Mouse (Mus musculus) heart, embryonic 10.5 days (tissue): ENCODE results near the gene Mgme1. TPM values are rescaled to one million over a fixed set of nuclear protein-coding genes. Genes with fewer than 3 reads are reported as not detected.

Source experiments
- DNase-seq: peaks from one replicate; pipeline ENCODE4 v3.0.0-alpha.2; 2017; ENCODE audit warnings: low spot score
- H3K27ac ChIP-seq: fragments of 300-500 bp; sonication (generic); 2 replicates; pipeline ENCODE4 v1.5.1; 2016; ENCODE audit warnings: mild to moderate bottlenecking
- H3K27me3 ChIP-seq: fragments of 300-500 bp; sonication (generic); 2 replicates; pipeline ENCODE4 v1.6.1; 2016; ENCODE audit warnings: mild to moderate bottlenecking; ENCODE audit not compliant: poor library complexity, insufficient read depth, severe bottlenecking
- H3K36me3 ChIP-seq: fragments of 300-500 bp; sonication (generic); 2 replicates; pipeline ENCODE4 v1.6.1; 2016; ENCODE audit warnings: mild to moderate bottlenecking, moderate library complexity
- H3K4me1 ChIP-seq: fragments of 300-500 bp; sonication (generic); 2 replicates; pipeline ENCODE4 v1.6.1; 2016; ENCODE audit warnings: mild to moderate bottlenecking
- H3K4me3 ChIP-seq: fragments of 300-500 bp; sonication (generic); 2 replicates; pipeline ENCODE4 v1.5.1; 2016; ENCODE audit warnings: mild to moderate bottlenecking, moderate library complexity
- H3K9me3 ChIP-seq: fragments of 300-500 bp; sonication (generic); 2 replicates; pipeline ENCODE4 v1.6.1; 2016; ENCODE audit warnings: mild to moderate bottlenecking, moderate library complexity
- WGBS: fragments of 180-500 bp; shearing (Covaris S2); methylation state at CpG from one replicate; pipeline ENCODE4 v1.1.7; 2016; 5-methylcytosine and 5-hydroxymethylcytosine counted together
- polyA plus RNA-seq: library from polyadenylated mRNA; unstranded; fragments of >200 nt; fragmentation: Nextera tagmentation; extraction: Ambion mirVana; gene quantifications from 2 replicates; pipeline ENCODE4 v1.2.1, GENCODE M21; 2016

Gene Mgme1
- polyA plus RNA-seq, 1 experiment from 2014 or later, result 24.7 TPM

DNA sequence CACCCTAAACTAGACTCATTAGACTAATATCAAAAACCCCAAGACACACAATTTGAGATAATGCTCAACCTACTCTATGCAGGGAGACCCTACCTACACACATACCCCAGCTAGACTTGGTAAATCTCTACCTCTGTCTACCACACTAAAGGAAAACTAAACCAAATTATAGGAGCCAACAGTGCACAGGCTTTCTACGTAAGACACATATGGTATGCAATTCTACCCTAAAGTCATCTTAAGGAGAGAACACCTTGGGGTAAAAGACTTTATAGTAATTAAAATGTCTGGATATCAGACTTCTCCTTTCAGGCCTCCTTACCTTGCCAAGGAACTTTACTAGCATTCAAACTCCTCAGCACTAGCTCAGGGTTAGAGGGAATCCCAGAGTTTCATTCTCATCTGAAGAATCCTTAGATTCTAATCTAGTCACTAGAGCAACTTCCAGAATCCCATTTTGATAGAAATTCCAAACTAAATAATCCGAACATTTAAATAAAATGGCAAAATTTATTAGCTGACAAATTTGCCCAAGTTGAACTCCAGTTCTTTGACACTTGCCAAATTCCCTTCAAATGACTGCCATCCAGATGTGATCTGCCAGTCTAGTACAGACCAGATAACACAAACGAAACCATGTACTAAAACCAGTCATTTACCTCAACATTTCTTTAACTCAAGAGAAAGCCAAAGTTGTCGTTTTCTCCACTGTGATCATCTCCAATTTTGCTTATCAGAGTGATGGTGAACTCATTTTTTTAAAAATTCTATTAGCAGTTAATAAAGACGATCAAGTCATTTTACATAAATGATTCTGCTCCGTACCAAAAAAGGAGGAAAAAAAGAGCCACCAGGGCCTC is 1.8 kb upstream of the Mgme1 start:
- Histone ChIP-seq H3K4me3 (peak overlapping the region; percentile 93), H3K36me3 (peaks cover 30% of the 10 kb centered on the region), H3K9me3 (no peaks in the 10 kb centered on the region), H3K4me1 (peaks cover 26% of the 10 kb centered on the region), H3K27me3 (no peaks in the 10 kb centered on the region), H3K27ac (peak overlapping the region; percentile 99)
- no peak for DNase-seq
- 9% methylated on average over 6 of the region's 6 CpGs for WGBS

DNA sequence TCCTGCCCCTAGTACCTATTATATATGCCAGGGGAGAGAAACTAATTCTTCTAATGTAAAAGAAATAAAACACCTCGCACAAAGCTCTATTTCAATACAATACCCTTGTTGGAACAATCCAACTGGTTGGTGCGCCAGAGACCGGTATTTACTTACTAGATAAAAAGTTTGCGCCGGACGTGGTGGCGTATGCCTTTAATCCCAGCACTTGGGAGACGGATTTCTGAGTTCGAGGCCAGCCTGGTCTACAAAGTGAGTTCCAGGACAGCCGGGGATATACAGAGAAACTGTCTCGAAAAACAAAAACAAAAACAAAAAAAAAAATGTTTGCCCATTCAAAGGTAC is 1.2 kb upstream of the Mgme1 start:
- Histone ChIP-seq H3K27ac (peak overlapping the region; percentile 99), H3K4me3 (peak overlapping the region; percentile 93), H3K9me3 (no peaks in the 10 kb centered on the region), H3K4me1 (peaks cover 31% of the 10 kb centered on the region), H3K36me3 (peaks cover 25% of the 10 kb centered on the region), H3K27me3 (no peaks in the 10 kb centered on the region)
- under 1% methylated on average over 11 of the region's 11 CpGs for WGBS
- no peak for DNase-seq

DNA sequence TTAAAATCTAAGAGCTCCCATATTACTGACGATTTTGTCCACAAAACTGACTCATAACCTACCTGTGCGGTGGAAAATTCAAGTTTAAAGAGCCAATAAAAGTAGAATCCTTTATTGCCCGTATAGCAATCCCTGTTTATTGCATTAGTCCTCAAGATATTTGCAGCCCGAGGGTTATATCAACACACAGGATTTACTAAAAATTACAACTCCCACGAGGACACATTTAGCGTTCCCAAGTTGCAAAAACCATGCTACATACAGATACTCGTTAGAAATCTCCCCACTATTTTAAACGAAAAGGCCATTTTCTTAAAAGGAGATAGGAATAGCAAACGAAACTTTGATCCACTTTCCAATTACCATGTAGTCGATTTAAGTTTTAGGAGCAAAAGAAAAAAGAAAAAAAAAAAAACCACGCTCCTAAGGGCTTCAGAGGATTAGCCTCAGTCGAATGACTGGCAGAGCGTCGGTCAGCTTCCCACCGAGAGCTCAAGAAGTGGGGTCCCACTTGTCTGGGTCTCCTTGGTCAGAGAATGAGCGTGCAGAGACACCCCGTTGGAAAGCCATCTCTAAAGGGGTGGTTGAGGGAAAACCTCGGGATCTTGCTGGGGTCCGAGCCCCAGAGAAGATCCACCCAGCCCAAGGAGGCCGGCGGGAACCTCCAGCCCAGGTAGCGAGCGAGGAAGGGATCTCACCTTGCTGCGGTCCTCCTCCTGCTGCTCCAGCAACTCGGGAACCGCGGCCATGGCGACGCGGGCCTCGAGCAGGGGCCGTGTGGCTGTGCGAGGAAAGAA is 586 bp upstream of the Mgme1 start:
- no peak for DNase-seq
- H3K4me1 ChIP-seq, result peaks cover 37% of the 10 kb centered on the region

DNA sequence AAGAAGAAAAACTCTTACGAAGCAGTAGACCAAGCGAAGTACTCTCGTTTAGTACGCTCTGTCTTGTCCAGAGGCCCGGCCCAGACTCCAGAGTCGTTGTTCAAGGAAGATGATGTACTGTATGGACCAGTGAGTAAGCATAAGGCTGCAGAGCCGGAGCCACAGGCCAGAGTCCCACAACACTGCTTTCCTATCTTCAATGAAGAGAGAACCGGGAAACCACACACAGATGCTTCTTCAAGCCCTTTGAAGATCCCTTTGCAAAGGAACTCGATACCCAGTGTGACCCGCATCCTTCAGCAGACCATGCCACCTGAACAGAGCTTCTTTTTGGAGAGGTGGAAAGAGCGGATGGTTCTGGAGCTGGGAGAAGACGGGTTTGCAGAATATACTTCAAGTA is 1.6 kb downstream of the Mgme1 start:
- no peaks in the 10 kb centered on the region for H3K27me3 ChIP-seq
- no peak overlapping the region for H3K4me3 ChIP-seq
- WGBS, result 88% methylated on average over 12 of the region's 12 CpGs
- H3K9me3 ChIP-seq, result no peaks in the 10 kb centered on the region
- no peak overlapping the region for H3K27ac ChIP-seq
- no peak for DNase-seq
- H3K4me1 ChIP-seq, result peaks cover 33% of the 10 kb centered on the region
- H3K36me3 ChIP-seq, result peaks cover 18% of the 10 kb centered on the region

More for the DNA sequence above, 586 bp upstream of the Mgme1 start:
- Histone ChIP-seq H3K9me3 (no peaks in the 10 kb centered on the region), H3K36me3 (peaks cover 19% of the 10 kb centered on the region), H3K27me3 (no peaks in the 10 kb centered on the region), H3K27ac (peak overlapping the region; percentile 99), H3K4me3 (peak overlapping the region; percentile 93)
- under 1% methylated on average over 33 of the region's 33 CpGs for WGBS

DNA sequence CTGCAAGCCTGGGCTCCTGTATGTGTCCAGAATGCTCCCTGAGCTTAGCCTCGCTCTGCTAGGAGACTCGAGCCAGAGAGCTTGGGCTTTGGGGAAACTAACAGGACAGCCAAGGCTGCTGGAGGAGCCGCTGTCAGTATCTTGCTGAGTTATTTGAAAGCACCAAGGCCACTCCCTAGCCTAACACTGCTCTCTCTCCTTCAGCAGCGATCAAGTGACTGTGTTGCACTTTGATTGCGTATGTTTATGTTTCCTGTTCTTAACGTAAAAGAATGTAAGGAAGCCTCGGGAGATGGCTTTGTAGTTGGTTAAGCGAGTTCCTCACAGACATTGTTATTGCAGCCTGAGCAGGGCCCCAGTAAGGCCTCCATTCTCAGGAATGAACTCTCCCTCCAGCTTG is 4.3 kb downstream of the Mgme1 start:
- Histone ChIP-seq H3K4me3 (no peak overlapping the region), H3K9me3 (no peaks in the 10 kb centered on the region), H3K27me3 (no peaks in the 10 kb centered on the region), H3K27ac (peak overlapping the region; percentile 56), H3K4me1 (peaks cover 20% of the 10 kb centered on the region), H3K36me3 (peaks cover 32% of the 10 kb centered on the region)
- 40% methylated on average over 8 of the region's 8 CpGs for WGBS
- no peak for DNase-seq

DNA sequence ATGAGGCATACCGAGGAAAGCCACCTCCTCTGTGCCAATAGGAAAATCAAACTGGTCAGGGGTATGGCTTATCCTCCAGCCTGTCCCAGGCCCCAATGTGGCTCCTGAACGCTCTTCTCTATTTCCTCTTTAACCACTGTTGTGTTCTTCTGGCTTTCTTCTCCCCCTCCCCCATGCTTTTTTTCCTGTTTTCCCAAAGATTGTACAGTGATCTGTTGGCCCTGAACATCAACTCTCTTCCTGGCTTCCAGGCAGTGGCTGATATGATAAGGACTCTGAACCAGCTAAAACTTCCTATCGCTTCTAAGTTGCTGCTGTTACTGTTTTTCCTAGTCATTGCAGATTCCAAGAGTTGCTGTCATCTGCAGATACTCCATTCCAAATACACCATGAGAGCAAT is 6.4 kb downstream of the Mgme1 start:
- Histone ChIP-seq H3K27me3 (no peaks in the 10 kb centered on the region), H3K27ac (no peak overlapping the region), H3K9me3 (no peaks in the 10 kb centered on the region), H3K4me1 (peaks cover 14% of the 10 kb centered on the region), H3K36me3 (peaks cover 40% of the 10 kb centered on the region), H3K4me3 (no peak overlapping the region)
- DNase-seq, result no peak
- WGBS, result 63% methylated on average over 3 of the region's 3 CpGs

DNA sequence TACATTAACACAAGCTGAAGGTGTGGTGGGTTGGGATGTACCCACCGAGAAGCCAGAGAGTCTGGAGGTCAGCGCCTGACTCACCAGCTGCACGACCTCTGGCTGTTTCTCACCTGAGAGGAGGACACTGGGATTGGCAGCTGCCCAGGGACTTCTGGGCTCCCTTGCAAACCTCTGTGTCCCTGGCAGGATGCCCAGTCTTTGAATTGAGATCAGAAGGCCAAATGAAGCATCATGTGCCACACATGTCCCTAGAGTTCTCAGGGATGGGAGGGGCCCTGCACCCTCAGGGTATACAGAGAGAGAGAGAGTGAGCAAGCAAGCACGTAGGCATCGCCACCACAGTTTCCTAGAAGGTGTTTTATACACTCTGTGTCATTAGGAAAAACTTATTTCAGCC is 9.3 kb downstream of the Mgme1 start:
- H3K36me3 ChIP-seq, result peaks cover 35% of the 10 kb centered on the region
- H3K4me3 ChIP-seq, result no peak overlapping the region
- DNase-seq, result no peak
- 81% methylated on average over 5 of the region's 5 CpGs for WGBS
- no peaks in the 10 kb centered on the region for H3K27me3 ChIP-seq
- H3K27ac ChIP-seq, result no peak overlapping the region
- peaks cover 3% of the 10 kb centered on the region for H3K4me1 ChIP-seq
- H3K9me3 ChIP-seq, result no peaks in the 10 kb centered on the region

DNA sequence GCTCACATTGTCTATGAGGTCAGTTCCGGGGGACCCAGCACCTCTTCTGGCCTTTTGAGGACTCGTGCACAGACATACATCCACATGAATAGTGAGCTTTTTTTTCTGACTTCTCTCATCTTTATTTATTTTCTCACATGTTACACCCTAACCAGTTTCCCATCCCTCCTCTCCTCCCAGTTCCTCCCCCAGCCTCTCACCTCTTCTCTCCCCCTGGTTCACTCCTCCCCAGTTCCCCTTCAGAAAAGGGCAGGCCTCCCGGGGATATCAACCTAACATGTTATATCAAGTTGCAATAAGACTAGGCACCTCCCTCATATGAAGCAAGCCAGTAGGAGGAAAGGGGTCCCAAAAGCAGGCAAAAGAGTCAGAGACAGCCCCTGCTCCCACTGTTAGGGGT is 10.1 kb downstream of the Mgme1 start:
- no peak for DNase-seq
- peaks cover 35% of the 10 kb centered on the region for H3K36me3 ChIP-seq
- peaks cover 4% of the 10 kb centered on the region; the same call in 1 of the 2 replicates for H3K4me1 ChIP-seq
- H3K9me3 ChIP-seq, result no peaks in the 10 kb centered on the region
- H3K4me3 ChIP-seq, result no peak overlapping the region
- no peaks in the 10 kb centered on the region for H3K27me3 ChIP-seq
- H3K27ac ChIP-seq, result no peak overlapping the region
- 86% methylated on average over 3 of the region's 3 CpGs for WGBS

DNA sequence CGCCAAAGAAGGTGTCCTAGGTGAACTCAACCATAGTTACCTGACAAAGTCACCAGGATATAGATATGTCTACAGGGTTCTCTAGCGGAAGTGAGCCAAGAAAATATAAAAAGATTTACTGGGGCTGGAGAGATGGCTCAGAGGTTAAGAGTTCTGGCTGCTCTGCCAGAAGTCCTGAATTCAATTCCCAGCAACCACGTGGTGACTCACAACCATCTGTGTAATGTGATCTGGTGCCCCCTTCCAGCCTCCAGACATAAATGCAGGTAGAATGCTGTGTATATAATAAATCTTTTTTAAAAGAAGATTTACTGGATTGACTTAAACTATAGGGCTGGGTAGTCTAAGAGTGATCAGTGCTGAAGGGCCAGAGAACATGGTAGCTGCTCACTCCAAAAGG is 11.0 kb downstream of the Mgme1 start:
- 69% methylated on average over 3 of the region's 3 CpGs for WGBS
- peaks cover 32% of the 10 kb centered on the region for H3K36me3 ChIP-seq
- no peak for DNase-seq
- H3K27me3 ChIP-seq, result no peaks in the 10 kb centered on the region
- no peaks in the 10 kb centered on the region for H3K9me3 ChIP-seq
- H3K4me3 ChIP-seq, result no peak overlapping the region
- peaks cover 6% of the 10 kb centered on the region; the same call in 1 of the 2 replicates for H3K4me1 ChIP-seq
- H3K27ac ChIP-seq, result no peak overlapping the region

- Histone ChIP-seq H3K4me3 (no peak overlapping the region), H3K4me1 (peaks cover 13% of the 10 kb centered on the region; the same call in 1 of the 2 replicates), H3K27me3 (no peaks in the 10 kb centered on the region), H3K36me3 (no peaks in the 10 kb centered on the region), H3K27ac (no peak overlapping the region), H3K9me3 (no peaks in the 10 kb centered on the region)
- DNase-seq, result no peak
- 85% methylated on average over 7 of the region's 7 CpGs for WGBS
Measured at GRCm38 (mm10) chr2:144290321-144290720, 19.9 kb downstream of the Mgme1 start.

DNA sequence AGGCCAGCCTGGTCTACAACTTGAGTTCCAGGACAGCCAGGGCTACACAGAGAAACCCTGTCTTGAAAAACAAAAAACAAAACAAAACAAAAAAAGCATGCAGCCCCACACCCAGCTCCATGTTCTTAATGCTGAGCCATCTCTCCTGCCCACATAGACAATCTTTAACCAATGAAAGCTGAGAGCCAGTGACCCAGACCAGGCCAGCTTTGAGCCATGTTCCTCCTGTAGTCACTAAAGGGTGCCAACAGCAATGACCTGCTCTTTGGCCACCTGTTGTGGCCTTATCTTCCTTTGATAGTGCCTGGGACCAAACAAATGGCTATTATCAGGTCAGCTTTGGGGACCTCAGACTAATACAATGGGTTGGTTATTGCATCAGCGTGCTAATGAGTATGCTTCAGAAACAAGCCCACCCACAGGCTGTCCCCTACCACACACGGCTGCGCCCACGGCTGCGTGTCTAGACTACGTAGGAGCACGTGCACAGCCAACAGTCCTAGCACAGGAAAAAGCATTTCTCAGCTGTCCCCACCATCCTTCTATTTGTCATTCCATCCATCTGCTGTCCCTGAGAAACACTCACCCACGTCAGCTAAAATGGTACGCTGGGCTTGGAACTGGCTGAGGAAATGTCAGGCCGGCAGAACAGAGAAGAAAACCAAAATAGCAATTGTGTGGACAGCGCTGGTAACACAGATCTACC is 21.3 kb downstream of the Mgme1 start:
- Histone ChIP-seq H3K27me3 (no peaks in the 10 kb centered on the region), H3K27ac (no peak overlapping the region), H3K4me1 (peaks cover 12% of the 10 kb centered on the region; the same call in 1 of the 2 replicates), H3K4me3 (no peak overlapping the region), H3K36me3 (no peaks in the 10 kb centered on the region), H3K9me3 (no peaks in the 10 kb centered on the region)
- WGBS, result 61% methylated on average over 11 of the region's 11 CpGs
- DNase-seq, result no peak

- peaks cover 12% of the 10 kb centered on the region; the same call in 1 of the 2 replicates for H3K4me1 ChIP-seq
- DNase-seq, result no peak
- H3K27ac ChIP-seq, result no peak overlapping the region
- WGBS, result 57% methylated on average over 9 of the region's 9 CpGs
- H3K36me3 ChIP-seq, result no peaks in the 10 kb centered on the region
- no peak overlapping the region for H3K4me3 ChIP-seq
- H3K27me3 ChIP-seq, result no peaks in the 10 kb centered on the region
- no peaks in the 10 kb centered on the region for H3K9me3 ChIP-seq
Measured at GRCm38 (mm10) chr2:144295145-144295735, 24.8 kb downstream of the Mgme1 start.
